Mouse (Mus musculus) frontal cortex, adult 2 months (tissue): Measurements from ENCODE around the gene Mgmt. TPM values are rescaled to one million over a fixed set of nuclear protein-coding genes. Genes with fewer than 3 reads are reported as not detected.

ENCODE experiments used
- DNase-seq, 2 experiments: peaks; one replicate each; pipeline ENCODE4 v3.0.0; 2022; ENCODE audit warnings: low spot score in 1 of 2; ENCODE audit errors: extremely low spot score in 1 of 2
- polyA plus RNA-seq: library from polyadenylated mRNA; depleted of rRNA; stranded (reverse); fragments of >200 nt; gene quantifications from 2 replicates; pipeline ENCODE4 v1.2.3, GENCODE M21; 2012

Mgmt gene
- polyA plus RNA-seq, 1 experiment, result 0.52 TPM

DNA sequence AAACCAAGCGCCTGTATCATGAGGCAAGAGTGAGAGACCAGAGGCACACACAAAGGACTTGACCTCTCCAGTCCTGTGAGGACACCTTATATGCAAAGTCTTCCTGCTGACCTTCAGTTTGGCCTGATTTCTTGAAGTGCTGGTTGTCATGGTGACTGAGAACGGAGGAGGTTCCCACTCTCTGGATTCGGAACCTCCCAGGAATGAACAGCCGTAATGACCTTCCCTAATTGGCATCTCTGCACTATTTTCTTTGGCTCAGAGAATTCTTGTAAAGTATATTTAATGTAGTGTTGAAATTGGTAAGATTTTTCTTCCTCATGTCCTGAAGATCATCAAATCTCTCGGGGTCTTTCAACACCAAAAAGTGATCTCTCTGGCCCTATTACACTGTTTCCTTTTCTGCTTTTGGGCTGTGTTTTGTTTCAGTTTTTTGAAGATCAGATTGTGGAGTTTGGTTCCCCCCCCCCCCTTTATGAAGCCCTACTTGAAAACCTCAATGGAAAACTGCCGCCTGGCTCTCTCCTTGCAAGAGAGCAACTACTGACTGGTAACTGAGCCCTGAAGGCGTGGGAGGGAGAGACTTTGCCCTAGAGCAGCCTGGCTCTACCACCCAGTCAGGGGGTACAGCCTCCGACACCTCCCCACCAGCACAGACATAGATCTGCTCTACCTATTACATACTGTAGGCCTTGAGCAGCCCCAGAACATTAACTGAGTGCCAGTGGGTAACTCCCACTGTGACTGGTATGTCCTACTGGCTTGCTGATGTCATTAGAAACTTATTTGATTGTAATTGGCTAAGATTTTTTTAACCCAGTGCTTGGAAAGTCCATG, 153.9 kb downstream of the Mgmt start:
- DNase-seq, result no peak

DNA sequence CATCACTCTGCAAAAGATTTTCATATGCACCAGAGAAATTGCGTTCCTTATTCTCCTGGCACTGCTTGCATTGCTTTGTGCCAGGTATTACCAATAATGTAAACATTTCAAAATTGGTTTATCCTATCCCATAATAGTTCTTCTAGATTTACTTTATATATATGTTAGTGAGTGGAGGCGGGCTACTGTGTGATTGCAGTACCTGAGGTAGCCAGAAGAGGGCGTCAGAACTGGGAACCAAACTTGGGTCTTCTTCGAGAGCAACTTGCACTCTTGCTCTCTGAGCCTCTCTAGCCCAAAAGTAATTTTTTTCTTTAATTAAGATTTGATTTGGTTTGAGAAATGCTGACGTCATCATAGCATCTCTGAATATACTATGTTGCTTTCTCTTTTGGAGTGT, 159.9 kb downstream of the Mgmt start:
- DNase-seq, result no peak

DNA sequence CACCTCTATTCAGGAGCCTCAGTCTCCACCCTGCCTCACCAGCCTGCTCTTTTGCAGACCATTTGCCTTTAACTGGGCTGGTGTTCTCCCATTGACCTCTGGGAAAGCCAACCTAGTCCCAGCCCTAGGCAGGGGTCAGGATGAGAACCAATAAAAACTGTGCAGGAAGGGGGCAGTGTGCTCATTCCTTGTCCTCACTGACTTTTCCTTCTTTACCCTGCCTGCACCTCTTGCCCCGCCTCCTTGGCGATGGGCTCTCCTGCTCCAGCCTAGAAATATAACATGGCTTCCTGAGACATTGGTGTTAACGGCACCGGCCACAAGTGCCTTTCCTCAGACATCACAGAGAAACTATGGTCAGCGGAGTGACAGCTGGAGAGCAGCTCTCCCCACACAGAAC, 161.7 kb downstream of the Mgmt start:
- DNase-seq, result no peak

DNA sequence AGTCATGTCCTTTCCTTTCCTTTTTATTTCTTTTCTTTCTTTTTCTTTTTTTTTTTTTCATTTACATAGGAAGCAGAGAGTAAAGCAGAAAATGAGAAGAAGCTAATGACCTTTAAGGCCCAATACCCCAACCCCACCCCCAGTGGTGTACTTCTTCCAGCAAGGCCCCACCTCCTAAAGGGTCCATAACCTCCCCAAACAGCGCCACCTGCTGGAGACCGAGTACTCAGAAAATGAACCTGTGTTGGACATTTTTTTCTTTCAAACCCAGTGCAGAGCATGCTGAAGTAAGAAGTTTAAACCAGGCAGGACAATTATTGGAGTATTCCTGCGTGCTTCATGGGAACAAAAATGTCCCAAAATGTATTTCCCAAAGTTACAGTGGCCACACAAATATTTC, 166.1 kb downstream of the Mgmt start:
- no peak for DNase-seq

DNA sequence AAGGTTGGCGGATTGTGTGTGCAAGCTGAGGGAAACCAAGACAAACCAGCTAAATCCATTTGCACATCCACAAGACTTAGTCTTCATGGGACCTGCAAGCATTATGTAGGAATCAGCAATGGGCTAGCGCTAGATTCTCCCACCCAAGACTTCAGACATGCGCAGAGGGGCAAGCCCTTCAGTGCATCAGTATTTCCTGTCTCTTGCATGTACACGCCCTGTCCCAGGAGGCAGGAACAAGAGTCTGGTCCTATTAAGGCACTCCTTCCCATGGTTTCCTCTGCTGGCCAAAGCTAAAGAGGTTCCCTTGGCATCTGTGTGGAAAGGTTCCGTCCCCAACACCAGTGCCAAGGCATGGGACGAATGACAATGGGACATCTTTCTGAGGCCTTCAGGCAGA, 166.7 kb downstream of the Mgmt start:
- no peak for DNase-seq

DNA sequence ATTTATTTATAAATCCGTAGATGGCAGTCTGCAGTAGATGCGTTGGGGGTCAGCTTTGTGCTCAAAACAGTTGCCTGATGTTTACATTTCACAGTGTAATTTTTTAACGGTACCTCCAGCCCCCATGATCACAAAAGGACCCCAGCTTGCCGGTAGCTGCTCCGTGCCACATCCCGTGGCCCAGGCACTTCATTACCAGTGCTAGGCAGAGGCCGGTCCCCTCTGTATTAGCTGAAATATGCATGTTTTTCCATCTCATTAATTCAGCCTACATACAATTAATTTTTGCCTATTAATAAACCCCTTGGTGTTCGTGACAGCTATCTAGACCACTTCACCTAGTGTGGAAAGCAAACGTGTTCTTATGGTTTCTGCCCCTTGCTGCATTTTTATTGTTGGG, 169.8 kb downstream of the Mgmt start:
- DNase-seq, result no peak

DNA sequence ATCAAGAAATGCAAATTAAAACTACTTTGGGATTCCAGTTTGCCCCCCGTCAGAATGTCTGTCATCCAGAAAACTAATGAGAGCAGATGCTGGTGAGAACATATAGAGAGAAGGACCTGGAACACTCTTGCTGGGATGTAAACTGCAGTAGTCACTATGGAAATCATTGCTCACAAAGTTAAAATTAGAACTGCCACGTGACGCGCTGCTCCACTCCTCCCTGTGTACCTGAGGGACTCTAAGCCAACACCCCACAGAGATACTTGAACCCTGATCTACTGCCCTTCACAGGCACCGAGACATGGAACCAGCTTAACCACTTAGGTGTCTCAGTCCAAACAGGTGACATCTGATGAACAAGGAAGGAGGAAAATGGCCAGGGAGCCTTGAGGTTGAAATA, 171.0 kb downstream of the Mgmt start:
- no peak for DNase-seq

DNA sequence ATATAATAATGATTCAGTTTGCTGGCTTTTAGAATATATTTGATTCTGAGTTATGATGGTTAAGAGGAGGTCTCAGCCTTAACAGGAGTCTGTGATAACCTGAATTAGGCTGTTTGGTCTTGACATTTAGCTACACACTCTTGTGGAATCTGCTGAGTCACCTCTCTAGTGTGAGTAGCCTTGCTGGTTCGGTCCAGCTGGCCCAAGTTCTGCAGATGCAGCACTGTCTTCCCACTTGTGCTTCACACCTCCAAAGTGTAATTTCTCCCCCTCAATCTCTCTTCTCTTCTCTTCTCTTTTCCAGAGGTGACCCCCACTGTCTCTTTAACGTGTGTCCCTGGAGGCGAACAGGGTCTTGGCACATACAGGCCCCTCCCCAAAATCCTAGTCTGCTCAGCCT, 171.8 kb downstream of the Mgmt start:
- DNase-seq, result no peak

DNA sequence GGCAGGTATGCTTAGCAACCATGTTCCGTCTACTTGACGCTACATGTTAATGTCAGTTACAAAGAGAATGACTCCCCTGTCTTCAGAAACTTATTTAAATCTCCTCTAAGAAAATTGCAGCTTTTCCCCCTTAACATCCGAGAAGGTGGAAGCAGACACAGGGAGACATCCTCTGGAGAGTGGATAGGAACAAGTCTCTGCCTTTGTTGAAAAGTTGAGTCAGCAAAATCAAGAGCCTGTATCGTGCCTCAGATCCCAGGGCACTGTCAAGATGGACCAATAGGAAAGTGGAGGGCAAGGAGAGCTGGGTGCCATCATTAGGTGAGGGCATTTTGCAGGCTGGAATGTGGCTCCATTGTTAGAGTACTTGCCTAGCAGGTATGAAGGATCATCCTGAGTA, 172.6 kb downstream of the Mgmt start:
- DNase-seq, result no peak

DNA sequence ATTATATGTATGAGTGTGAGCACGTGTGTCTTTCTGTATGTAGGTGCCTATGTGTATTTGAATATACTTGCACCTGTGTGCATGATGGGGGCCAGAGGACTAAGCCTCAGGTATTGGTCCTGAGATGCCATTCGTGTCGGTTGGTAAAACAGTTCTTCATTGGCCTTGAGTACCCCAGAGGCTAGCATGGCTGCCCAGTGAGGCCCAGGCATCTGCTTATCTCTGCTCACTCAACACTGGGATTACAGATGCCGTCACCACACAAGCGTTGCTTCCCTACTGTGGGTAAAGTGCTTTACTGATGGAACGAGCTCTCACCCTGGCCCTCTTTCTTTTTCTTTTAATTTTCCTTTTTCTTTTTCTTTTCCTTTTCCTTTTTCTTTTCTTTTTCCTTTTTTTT, 173.3 kb downstream of the Mgmt start:
- DNase-seq, result no peak

DNA sequence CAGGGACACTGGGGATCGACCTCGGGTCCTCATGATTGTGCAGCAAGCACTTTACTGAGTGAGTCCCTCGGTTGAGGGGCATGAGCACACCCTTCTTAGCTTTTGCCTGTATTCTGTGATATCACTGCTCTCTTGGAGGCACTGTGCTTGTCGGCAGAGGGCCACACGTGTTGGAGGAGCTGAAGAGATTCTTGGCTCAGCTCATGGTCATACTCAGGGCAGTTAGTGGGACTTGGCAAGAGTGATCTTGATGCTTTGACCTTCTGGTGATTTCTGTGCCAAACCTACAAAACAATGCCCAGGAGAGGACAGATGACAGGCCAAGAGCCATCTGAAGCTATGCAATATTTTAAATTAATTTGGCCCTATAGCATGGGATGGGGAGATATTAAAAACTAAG, 174.4 kb downstream of the Mgmt start:
- DNase-seq, result no peak

DNA sequence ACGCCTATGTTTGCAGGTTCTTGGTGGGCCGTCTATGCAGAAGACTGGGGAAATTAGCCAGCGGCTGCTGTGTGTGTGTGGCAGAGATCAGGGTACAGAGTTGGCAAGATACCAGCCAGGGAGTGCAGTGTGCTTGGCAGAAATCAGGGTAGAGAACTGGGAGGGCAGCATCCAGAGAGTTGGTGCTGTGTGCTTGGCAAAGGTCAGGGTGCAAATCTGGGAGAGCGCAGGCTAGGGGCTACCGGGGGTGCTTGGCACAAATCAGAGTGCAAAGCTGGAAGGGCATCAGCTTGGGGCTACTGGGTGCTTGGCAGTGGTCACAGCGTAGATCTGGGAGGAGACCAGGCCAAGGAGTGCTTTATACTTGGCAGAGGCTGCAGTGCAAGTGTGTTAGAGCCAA, 175.4 kb downstream of the Mgmt start:
- no peak for DNase-seq

DNA sequence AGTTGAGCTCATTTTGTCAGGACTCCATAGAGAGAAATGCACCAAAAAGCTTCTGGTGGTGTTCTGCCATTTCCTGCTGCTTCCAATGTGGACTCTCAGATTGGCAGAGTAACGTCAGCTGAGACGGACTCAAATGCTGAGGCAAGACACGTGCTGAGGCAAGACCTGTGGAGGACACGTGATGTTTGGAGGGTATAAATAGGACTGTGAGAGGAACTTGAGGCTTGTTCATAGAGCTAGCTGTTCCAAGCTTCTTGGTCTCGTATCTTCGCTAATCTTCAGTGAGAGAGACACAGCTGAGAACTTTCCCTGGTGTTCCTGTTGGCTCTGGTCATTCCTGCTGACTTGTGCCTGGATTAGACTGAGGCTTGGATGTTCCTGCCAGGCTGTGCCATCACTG, 176.9 kb downstream of the Mgmt start:
- no peak for DNase-seq

DNA sequence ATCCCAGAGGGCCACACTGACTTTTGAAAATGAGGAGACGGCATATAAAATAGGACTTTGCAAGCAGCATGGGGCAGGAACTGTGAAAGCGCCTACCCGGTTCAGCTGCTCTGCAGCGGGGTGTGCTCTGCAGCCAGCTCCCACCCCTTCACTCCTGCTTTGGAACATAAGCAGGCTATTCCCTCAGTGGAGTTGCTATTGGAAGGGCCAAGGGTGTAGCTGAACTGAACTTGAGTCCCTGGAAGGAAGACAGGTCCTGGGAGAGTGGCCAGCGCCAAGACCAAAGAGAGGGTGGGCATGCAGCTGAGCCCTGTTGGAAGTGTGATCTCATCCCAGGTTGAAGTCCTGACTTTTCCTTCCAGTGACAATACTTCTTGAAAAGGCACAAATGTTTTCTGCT, 179.5 kb downstream of the Mgmt start:
- DNase-seq, result no peak

DNA sequence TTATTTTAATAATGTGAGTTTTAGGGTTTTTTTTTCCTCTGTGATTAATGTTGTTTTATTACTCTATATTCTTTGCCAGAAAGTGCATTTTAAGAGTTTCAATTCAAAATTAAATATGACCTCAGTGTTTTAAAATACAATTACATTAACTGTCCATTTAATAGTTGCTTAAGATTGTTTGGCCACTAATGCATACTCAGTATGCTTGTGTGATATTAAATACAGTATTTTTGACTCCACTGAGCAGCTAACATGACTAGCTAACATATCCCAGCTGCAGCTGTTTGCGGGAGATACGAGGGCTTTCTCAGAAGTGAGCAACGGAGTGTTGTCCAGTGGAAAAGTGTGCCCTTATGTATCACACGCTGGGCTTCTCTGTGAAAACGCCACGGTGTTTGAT, 179.9 kb downstream of the Mgmt start:
- no peak for DNase-seq

DNA sequence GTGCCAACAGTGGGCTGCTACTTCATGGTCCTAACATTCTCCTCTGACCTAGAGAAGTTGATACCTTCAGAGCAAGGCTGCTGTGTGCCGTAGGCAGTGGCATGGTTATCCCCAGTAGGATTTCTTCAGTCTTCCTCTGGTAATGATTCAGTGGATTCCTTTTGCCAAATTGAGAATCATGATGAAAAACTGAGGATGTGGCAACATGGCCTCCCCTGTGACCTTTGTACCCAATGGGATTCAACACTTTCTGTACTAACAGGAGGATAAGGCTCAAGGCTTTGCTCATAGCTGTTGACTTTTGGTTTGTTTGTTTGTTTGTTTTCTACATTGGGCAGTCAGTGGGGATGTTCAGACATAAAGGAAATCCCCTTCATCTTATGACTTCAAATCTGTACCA, 180.9 kb downstream of the Mgmt start:
- no peak for DNase-seq

DNA sequence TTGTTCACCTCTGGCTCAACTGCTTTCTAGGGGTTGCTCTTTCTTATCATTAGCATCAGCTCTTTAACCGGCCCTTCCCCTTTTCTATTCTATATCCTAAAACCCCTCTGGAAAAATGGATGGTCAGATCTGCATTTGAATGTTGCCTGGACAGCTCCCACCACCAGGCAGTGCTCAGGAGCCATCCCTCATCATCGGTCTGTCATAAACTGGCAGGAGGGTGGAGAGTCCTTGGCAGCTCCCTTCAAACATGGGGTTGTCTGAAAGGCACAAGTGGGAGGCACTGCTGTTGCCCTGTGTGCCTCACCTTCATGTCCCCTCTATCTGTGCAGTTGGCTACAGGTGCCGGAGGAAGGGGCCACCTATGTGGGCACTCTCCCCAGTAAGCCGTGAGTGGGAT, 185.8 kb downstream of the Mgmt start:
- DNase-seq, result no peak

DNA sequence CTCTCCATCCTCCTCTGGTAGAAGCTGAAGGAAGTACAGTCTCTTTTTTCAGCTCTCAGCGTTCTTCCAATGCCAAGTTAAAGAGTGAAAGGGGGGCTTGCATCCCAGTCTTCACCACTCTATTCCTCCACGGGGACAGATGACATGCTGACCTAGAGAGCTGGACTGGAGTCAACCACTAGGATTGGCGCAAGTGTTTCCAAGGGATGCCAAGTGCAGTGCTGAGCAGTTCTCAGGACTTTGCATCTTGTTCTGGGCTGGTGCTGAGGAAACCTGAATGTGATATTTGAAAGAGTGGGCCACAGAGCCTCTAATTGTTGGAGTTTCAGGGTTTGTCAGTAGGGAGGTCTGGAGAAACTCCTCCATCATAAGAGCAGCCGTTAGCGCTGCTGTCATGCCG, 187.8 kb downstream of the Mgmt start:
- DNase-seq, result no peak

DNA sequence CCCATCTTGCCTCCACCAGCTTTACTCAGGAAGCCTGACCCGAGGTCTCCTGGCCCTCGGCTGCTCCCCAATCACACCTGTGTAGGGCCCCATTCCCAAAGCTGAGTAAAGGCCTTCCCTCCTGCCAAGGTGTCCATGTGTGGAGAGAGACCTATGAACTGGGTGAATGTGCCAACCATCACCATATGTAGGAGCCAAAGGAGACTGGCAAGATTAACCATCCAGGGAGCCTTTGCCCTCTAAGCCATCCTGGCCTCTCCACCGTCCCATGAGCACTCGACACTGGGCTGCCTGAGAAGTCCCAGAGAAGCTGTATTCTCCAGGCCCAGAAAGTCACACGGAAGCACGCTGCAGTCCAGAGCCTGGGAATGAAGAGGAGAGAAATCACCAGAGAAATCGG, 190.2 kb downstream of the Mgmt start:
- no peak for DNase-seq

DNA sequence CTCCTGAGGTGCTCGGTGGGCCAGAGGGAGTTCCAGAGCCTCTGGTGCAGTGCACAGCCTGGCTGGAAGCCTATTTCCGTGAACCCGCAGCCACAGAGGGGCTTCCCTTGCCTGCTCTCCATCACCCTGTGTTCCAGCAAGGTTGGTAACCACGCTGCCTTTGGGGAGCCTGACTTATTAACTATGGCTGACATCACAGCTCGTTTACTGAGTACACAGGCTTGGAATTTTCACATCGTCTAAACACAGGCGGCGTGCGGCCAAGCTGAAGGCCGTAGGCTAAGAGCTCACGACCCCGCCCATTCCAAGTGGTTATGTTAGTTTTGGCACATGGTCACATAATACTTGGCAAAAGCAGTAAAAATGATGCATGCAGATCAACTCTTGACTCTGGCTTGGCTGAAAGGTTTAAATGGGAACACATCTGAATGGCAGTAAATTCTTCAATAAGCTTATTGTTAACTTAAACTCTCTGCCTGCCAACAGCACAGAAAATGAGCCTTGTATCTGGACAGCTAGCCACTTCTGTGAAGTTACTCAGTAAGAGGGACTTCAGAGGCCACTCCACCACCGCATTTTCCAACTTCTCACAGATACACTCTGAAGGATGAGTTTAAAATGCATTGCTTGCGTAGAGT, 191.7 kb downstream of the Mgmt start:
- no peak for DNase-seq

DNA sequence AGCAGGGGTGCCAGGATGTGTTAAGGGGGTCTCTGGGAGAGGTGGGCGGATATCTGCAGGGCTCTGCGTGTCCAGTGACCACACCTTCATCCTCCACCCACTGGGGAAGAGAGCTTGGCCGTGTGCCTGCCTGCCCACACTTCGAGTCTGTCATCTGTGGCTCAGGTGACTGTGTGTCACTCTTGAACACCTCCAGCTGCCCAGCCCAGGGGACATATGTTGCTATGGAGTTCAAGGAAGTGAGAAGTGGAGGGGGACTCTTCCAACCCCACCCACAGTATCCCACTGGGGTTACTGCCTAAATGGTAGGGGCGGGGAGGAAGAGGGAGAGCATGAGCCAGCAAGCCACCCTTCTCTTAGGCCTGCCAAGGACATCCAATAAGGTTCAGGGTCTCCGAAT, 192.7 kb downstream of the Mgmt start:
- peak in 1 of 2 experiments; percentile 9 for DNase-seq

DNA sequence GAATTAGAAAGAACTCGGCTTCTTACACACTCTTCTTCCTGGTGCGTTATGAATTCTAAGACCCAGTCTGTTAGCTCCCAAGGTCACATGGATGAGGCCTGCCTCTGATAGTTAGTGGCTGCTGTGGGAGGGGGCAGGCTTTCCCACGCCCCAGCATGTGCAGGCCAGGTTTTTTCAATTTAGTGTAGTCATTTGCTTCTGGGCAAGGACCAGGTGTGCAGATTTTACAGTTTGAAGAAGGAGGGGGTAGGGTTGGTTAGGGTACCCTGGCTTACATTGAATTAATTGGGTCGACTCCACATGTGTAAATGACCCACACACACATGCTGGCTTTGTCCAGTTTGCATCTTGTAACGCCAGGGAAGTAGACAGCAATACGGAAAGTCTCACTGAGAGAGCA, 193.7 kb downstream of the Mgmt start:
- DNase-seq, result no peak

DNA sequence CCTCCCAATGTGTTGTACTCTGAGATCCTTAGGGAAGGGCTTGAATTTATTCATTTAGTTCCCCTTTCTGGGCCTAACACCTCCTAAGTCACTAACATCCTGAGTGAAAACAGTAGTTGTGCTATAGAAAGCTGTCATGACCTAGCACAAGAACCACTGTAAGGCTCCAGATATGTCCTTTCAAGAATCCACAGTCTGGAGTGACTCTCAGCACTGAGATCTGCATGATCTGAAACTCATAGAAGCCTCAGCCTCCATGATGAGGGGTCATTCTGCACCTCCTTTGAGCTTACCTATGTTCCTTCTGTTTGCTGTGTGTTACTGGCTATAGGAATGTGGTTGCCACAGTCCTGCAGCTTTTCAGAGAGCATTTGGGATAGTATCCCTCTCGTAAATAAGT, 200.1 kb downstream of the Mgmt start:
- DNase-seq, result no peak
